Mouse (Mus musculus) neutrophil, adult 65 days (primary cell): ENCODE results near the gene Cct5. TPM values are rescaled to one million over a fixed set of nuclear protein-coding genes. Genes with fewer than 3 reads are reported as not detected.

ENCODE experiments used
- total RNA-seq: library from RNA; stranded (reverse); gene quantifications from 2 replicates; pipeline ENCODE4 v1.2.4, GENCODE M21; 2023

Cct5 gene
- total RNA-seq, result 93.1 and 93.7 TPM in 2 replicates

GRCm38 (mm10) chr15:31601646-31602374 is at the start of gene Cct5, which contains the start of gene Fam173b:
TSS of gene Cct5 (minus strand) at chr15:31601804.
TSS of gene Fam173b (plus strand) at chr15:31601852.

GRCm38 (mm10) chr15:31565184-31565583 is 36.4 kb downstream of the Cct5 start, which contains the start of gene Cmbl:
TSS of gene Cmbl (plus strand) at chr15:31565389.

Other genes with a start within 250 kb of the Cct5 start
- 77.5 and 119 TPM in 2 replicates for gene Ankrd33b, start 234.1 kb downstream of the Cct5 start, total RNA-seq
- 1.0 and 1.4 TPM in 2 replicates for gene Ropn1l, start 148.1 kb downstream of the Cct5 start, total RNA-seq
- gene March6, start 70.8 kb downstream of the Cct5 start, total RNA-seq, result 47.5 and 60.5 TPM in 2 replicates
- not detected in 2 replicates for gene Cmbl, start 36.4 kb downstream of the Cct5 start, total RNA-seq
- gene Fam173b, start within 50 bp of the Cct5 start, total RNA-seq, result 4.7 and 5.9 TPM in 2 replicates